Mouse (Mus musculus) cortical plate, adult 2 months (tissue): Measurements from ENCODE around the gene Slc35e3.
"Not testable (repeated sequence)": the region's sequence is repeated elsewhere in the genome, so short reads cannot be mapped to it uniquely, and the experiment has no call there.

Source experiments
- CTCF ChIP-seq: fragments of 200-500 bp; IDR thresholded peaks from 2 replicates; pipeline ENCODE4 v1.5.1; 2011; ENCODE audit warnings: mild to moderate bottlenecking, control low read depth, low read length; ENCODE audit not compliant: insufficient read depth; ENCODE audit errors: extremely low read depth
- POLR2A ChIP-seq: fragments of 200-500 bp; IDR thresholded peaks from 2 replicates; pipeline ENCODE4 v1.6.1; 2011; ENCODE audit warnings: mild to moderate bottlenecking, low read length, control low read depth; ENCODE audit not compliant: insufficient read depth; ENCODE audit errors: extremely low read depth

- TF ChIP-seq POLR2A, CTCF: not testable (repeated sequence)
These were observed 8.7 kb downstream of the Slc35e3 start for GRCm38 (mm10) chr10:117737498-117737897.
